Mouse (Mus musculus) MEL (cell line): Measurements from ENCODE around the gene Gm6793. TPM values are rescaled to one million over a fixed set of nuclear protein-coding genes. Genes with fewer than 3 reads are reported as not detected.

Source experiments
- DNase-seq: peaks from one replicate; pipeline ENCODE4 v3.0.0; 2011; ENCODE audit warnings: low read depth, low spot score
- H3K27ac ChIP-seq: 2 replicates; pipeline ENCODE4 v1.5.1; 2012; ENCODE audit warnings: low read depth, mild to moderate bottlenecking, control low read depth, low read length, moderate library complexity; ENCODE audit not compliant: control insufficient read depth
- H3K27me3 ChIP-seq, 2 experiments: fragments of 150-350 bp in 1 of 2; sonication (generic) in 1 of 2; 2 replicates each; pipeline ENCODE4 v1.6.1; 2012; ENCODE audit warnings: low read length in 2 of 2, mild to moderate bottlenecking in 2 of 2, improper control_type of control experiment in 1 of 2, moderate library complexity in 1 of 2; ENCODE audit not compliant: insufficient read depth in 2 of 2, control insufficient read depth in 1 of 2
- H3K36me3 ChIP-seq, 2 experiments: 2 replicates each; pipeline ENCODE4 v1.6.1; 2012 to 2014; ENCODE audit warnings: low read length in 2 of 2, improper control_type of control experiment in 1 of 2, inconsistent platforms in 1 of 2, mild to moderate bottlenecking in 1 of 2; ENCODE audit not compliant: insufficient read depth in 2 of 2, control insufficient read depth in 1 of 2
- H3K4me1 ChIP-seq, 2 experiments: fragments of 150-350 bp in 1 of 2; sonication (generic) in 1 of 2; 2 replicates each; pipeline ENCODE4 v1.6.1; 2012; ENCODE audit warnings: low read length in 2 of 2, improper control_type of control experiment in 1 of 2, mild to moderate bottlenecking in 1 of 2; ENCODE audit not compliant: insufficient read depth in 2 of 2, control insufficient read depth in 1 of 2
- H3K4me3 ChIP-seq, 2 experiments: fragments of 150-350 bp in 1 of 2; sonication (generic) in 1 of 2; 2 replicates each; pipeline ENCODE4 v1.5.1; 2012; ENCODE audit warnings: low read depth in 2 of 2, low read length in 2 of 2, mild to moderate bottlenecking in 2 of 2, moderate library complexity in 2 of 2, control low read depth in 1 of 2, improper control_type of control experiment in 1 of 2; ENCODE audit not compliant: control insufficient read depth in 1 of 2, insufficient read depth in 1 of 2
- H3K79me2 ChIP-seq: 2 replicates; pipeline ENCODE4 v1.6.1; 2012; ENCODE audit warnings: mild to moderate bottlenecking, low read length, moderate library complexity; ENCODE audit not compliant: control insufficient read depth, poor library complexity, insufficient read depth
- H3K9ac ChIP-seq: 2 replicates; pipeline ENCODE4 v1.6.1; 2012; ENCODE audit warnings: low read depth, mild to moderate bottlenecking, control low read depth, low read length, moderate library complexity; ENCODE audit not compliant: control insufficient read depth, poor library complexity, severe bottlenecking
- H3K9me3 ChIP-seq: fragments of 150-350 bp; sonication (generic); replicated peaks from 2 replicates; pipeline ENCODE4 v1.6.1; 2012; ENCODE audit warnings: mild to moderate bottlenecking, low read length, improper control_type of control experiment, moderate library complexity; ENCODE audit not compliant: insufficient read depth
- BHLHE40 ChIP-seq: IDR thresholded peaks from 2 replicates; pipeline ENCODE4 v1.6.1; 2012; ENCODE audit warnings: low read depth, mild to moderate bottlenecking, inconsistent platforms, low read length, improper control_type of control experiment, borderline replicate concordance
- CHD1 ChIP-seq: IDR thresholded peaks from 2 replicates; pipeline ENCODE4 v1.6.1; 2012; ENCODE audit warnings: low read depth, mild to moderate bottlenecking, inconsistent platforms, low read length, improper control_type of control experiment
- CHD2 ChIP-seq: IDR thresholded peaks from 2 replicates; pipeline ENCODE4 v1.6.1; 2011; ENCODE audit warnings: low read length, improper control_type of control experiment
- CTCF ChIP-seq, 3 experiments: IDR thresholded peaks in 2 of 3; conservative IDR thresholded peaks in 1 of 3; 2 replicates each; pipeline ENCODE4 v1.5.1; 2011 to 2012; ENCODE audit warnings: low read length in 3 of 3, low read depth in 2 of 3, mild to moderate bottlenecking in 2 of 3, improper control_type of control experiment in 1 of 3, inconsistent platforms in 1 of 3, mixed read lengths in 1 of 3, moderate library complexity in 1 of 3; ENCODE audit not compliant: control insufficient read depth in 1 of 3, insufficient read depth in 1 of 3, poor library complexity in 1 of 3, severe bottlenecking in 1 of 3
- E2F4 ChIP-seq: IDR thresholded peaks from 2 replicates; pipeline ENCODE4 v1.6.1; 2011; ENCODE audit warnings: low read depth, low read length, improper control_type of control experiment, borderline replicate concordance
- ELF1 ChIP-seq: IDR thresholded peaks from 2 replicates; pipeline ENCODE4 v1.6.1; 2014; ENCODE audit warnings: low read depth, mild to moderate bottlenecking, inconsistent platforms, low read length, improper control_type of control experiment, moderate library complexity
- EP300 ChIP-seq, 2 experiments: IDR thresholded peaks; 2 replicates each; pipeline ENCODE4 v1.6.1; 2011; ENCODE audit warnings: improper control_type of control experiment in 2 of 2, low read length in 2 of 2, low read depth in 1 of 2, mild to moderate bottlenecking in 1 of 2
- ETS1 ChIP-seq: IDR thresholded peaks from 2 replicates; pipeline ENCODE4 v1.6.1; 2012; ENCODE audit warnings: low read depth, mild to moderate bottlenecking, inconsistent platforms, low read length, improper control_type of control experiment, moderate library complexity
- JUND ChIP-seq: IDR thresholded peaks from 2 replicates; pipeline ENCODE4 v1.6.1; 2011; ENCODE audit warnings: low read depth, mild to moderate bottlenecking, improper control_type of control experiment, low read length
- MAX ChIP-seq: IDR thresholded peaks from 2 replicates; pipeline ENCODE4 v1.6.1; 2011; ENCODE audit warnings: low read length, improper control_type of control experiment
- MAZ ChIP-seq: IDR thresholded peaks from 2 replicates; pipeline ENCODE4 v1.6.1; 2012; ENCODE audit warnings: low read depth, mild to moderate bottlenecking, inconsistent platforms, low read length, improper control_type of control experiment
- MXI1 ChIP-seq: IDR thresholded peaks from 2 replicates; pipeline ENCODE4 v1.6.1; 2011; ENCODE audit warnings: mild to moderate bottlenecking, low read depth, low read length, improper control_type of control experiment
- NRF1 ChIP-seq: IDR thresholded peaks from 2 replicates; pipeline ENCODE4 v1.6.1; 2014; ENCODE audit warnings: low read depth, mild to moderate bottlenecking, inconsistent platforms, low read length, improper control_type of control experiment, moderate library complexity; ENCODE audit not compliant: poor library complexity, insufficient read depth, severe bottlenecking
- POLR2AphosphoS5 ChIP-seq: IDR thresholded peaks from 2 replicates; pipeline ENCODE4 v1.6.1; 2012; ENCODE audit warnings: low read depth, borderline replicate concordance, mild to moderate bottlenecking, inconsistent platforms, low read length, moderate library complexity, mixed read lengths
- RAD21 ChIP-seq: IDR thresholded peaks from 2 replicates; pipeline ENCODE4 v1.6.1; 2011; ENCODE audit warnings: mild to moderate bottlenecking, low read depth, low read length, improper control_type of control experiment
- RCOR1 ChIP-seq: IDR thresholded peaks from 2 replicates; pipeline ENCODE4 v1.6.1; 2012; ENCODE audit warnings: low read depth, mild to moderate bottlenecking, inconsistent platforms, low read length, improper control_type of control experiment
- SMC3 ChIP-seq: IDR thresholded peaks from 2 replicates; pipeline ENCODE4 v1.6.1; 2011; ENCODE audit warnings: low read depth, low read length, improper control_type of control experiment
- TBP ChIP-seq: IDR thresholded peaks from 2 replicates; pipeline ENCODE4 v1.8.0; 2011; ENCODE audit warnings: low read depth, low read length, improper control_type of control experiment
- UBTF ChIP-seq: IDR thresholded peaks from 2 replicates; pipeline ENCODE4 v1.6.1; 2012; ENCODE audit warnings: low read depth, mild to moderate bottlenecking, inconsistent platforms, low read length, improper control_type of control experiment, moderate library complexity, borderline replicate concordance; ENCODE audit not compliant: insufficient read depth
- USF2 ChIP-seq, 2 experiments: IDR thresholded peaks; 2 replicates each; pipeline ENCODE4 v1.6.1; 2011 to 2012; ENCODE audit warnings: improper control_type of control experiment in 2 of 2, low read length in 2 of 2, borderline replicate concordance in 1 of 2, inconsistent platforms in 1 of 2, low read depth in 1 of 2, mild to moderate bottlenecking in 1 of 2; ENCODE audit not compliant: insufficient read depth in 1 of 2
- ZC3H11A ChIP-seq: IDR thresholded peaks from 2 replicates; pipeline ENCODE4 v1.6.1; 2012; ENCODE audit warnings: low read depth, mild to moderate bottlenecking, inconsistent platforms, low read length, improper control_type of control experiment
- ZKSCAN1 ChIP-seq: IDR thresholded peaks from 2 replicates; pipeline ENCODE4 v1.6.1; 2012; ENCODE audit warnings: low read depth, mild to moderate bottlenecking, inconsistent platforms, low read length, improper control_type of control experiment, moderate library complexity
- ZMIZ1 ChIP-seq: IDR thresholded peaks from 2 replicates; pipeline ENCODE4 v1.6.1; 2012; ENCODE audit warnings: low read depth, mild to moderate bottlenecking, inconsistent platforms, low read length, improper control_type of control experiment, moderate library complexity
- polyA plus RNA-seq, 2 experiments: library from polyadenylated mRNA; stranded (reverse) in 1 of 2; unstranded in 1 of 2; fragments of >175 nt in 1 of 2; fragments of >200 nt in 1 of 2; gene quantifications; 2 replicates each; pipeline versions ENCODE4 v1.2.1 to v1.2.4; 2012; ENCODE audit warnings: low replicate concordance in 2 of 2, low read depth in 1 of 2; ENCODE audit not compliant: insufficient read length in 2 of 2, insufficient read depth in 1 of 2, missing spikeins in 1 of 2
- total RNA-seq: library from RNA; depleted of rRNA; stranded (reverse); fragments of 300-350 nt; gene quantifications from 2 replicates; pipeline ENCODE4 v1.2.3, GENCODE M21; 2012; rRNA removed

Gene Gm6793
- 0.10 and 0.19 TPM in 2 replicates for total RNA-seq
- polyA plus RNA-seq, result under 1 TPM in 1 of 2 experiments, not detected in 1; 0.46 TPM

DNA sequence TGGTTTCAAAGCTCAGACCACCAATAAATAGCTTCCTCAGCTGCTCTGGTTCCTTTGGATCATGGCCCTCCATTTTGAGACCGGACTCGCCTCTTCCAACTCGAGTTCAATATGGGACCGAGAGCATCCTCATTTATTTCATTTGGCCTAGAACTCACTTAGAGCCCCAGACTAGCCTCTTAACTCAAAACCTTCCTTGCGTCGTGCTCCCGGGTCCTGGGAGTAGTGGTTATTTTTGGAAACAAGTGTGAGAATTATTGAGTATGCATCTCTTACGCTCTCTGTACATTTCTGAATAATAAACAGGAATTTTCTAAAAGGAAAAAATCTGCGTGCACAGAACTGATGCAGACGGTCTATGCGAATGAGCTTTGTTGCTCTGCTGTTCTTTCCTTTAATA lies at the start of gene Gm6793:
Gm6793 (minus strand) TSS at position 101 of the 400 bp plus-strand sequence.
- no peak within 1 kb of the TSS for H3K9ac ChIP-seq
- H3K4me3 ChIP-seq, result no peak within 1 kb of the TSS
- H3K27ac ChIP-seq, result no peak within 1 kb of the TSS
- peaks cover 32% of the 10 kb centered on the region for H3K79me2 ChIP-seq
- peaks cover 4 to 6% of the 10 kb centered on the region in 2 experiments; a peak in 3 of 4 replicates for H3K4me1 ChIP-seq
- TF ChIP-seq ZKSCAN1 (no peak), UBTF (no peak), RCOR1 (no peak), BHLHE40 (no peak), MAZ (no peak), POLR2AphosphoS5 (no peak), ZMIZ1 (no peak), ELF1 (no peak), E2F4 (no peak), SMC3 (no peak), USF2 (IDR thresholded peaks at IDR 0.05; ENCODE audit: borderline replicate concordance in 1 of 2, insufficient read depth in 1 of 2, low read depth in 1 of 2, low read length in 2 of 2) (no peak), NRF1 (no peak), CHD2 (no peak), ZC3H11A (no peak), CHD1 (no peak), MXI1 (no peak), ETS1 (no peak), TBP (no peak), EP300 (IDR thresholded peaks at IDR 0.05; ENCODE audit: low read depth in 1 of 2, low read length in 2 of 2) (no peak), CTCF (IDR thresholded peaks at IDR 0.05 in 2 of 3, conservative IDR thresholded peaks at IDR 0.05 in 1 of 3; ENCODE audit: control insufficient read depth in 1 of 3, insufficient read depth in 1 of 3, low read depth in 2 of 3, low read length in 3 of 3, poor library complexity in 1 of 3, severe bottlenecking in 1 of 3) (no peak)
- TF ChIP-seq, all 39 proteins: peak for 0
- Histone ChIP-seq H3K27me3 (no peaks in the 10 kb centered on the region), H3K9me3 (no peaks in the 10 kb centered on the region), H3K36me3 (peaks cover 1 to 10% of the 10 kb centered on the region in 2 experiments; a peak in 3 of 4 replicates)
- DNase-seq, result no peak

DNA sequence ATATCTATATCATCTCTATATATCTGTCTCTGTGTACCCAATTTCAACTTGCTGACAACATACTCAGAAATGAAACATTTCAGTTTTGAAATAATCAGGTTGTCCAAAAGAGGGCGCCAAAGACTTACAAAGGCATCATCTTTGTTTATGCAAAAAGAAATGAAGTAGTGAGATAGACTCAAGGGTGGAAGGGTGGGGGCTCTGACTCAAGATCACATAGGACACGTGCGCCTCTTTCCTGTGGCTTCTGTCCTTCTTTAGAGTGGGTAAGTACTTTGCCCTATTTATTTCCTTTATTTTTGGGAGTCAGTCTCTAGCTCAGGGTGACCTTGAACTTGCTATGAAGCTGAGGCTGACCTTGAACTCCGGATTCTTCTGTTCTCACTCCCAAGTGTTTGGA lies 46.5 kb upstream of the Gm6793 start:
- Histone ChIP-seq H3K4me1 (no peaks in the 10 kb centered on the region), H3K9ac (no peak overlapping the region), H3K27ac (no peak overlapping the region), H3K4me3 (no peak overlapping the region), H3K9me3 (no peaks in the 10 kb centered on the region), H3K27me3 (no peaks in the 10 kb centered on the region), H3K36me3 (no peaks in the 10 kb centered on the region), H3K79me2 (no peaks in the 10 kb centered on the region)
- DNase-seq, result peak; percentile 71
- TF ChIP-seq ZC3H11A, result peak; percentile 76
- no peak for TF ChIP-seq JUND
- peak; percentile 97 for TF ChIP-seq RAD21
- TF ChIP-seq SMC3, result peak; percentile 76
- peak in 2 of 3 experiments; percentile 68 to 88; a peak in 4 of 6 replicates for TF ChIP-seq CTCF (IDR thresholded peaks at IDR 0.05 in 2 of 3, conservative IDR thresholded peaks at IDR 0.05 in 1 of 3; ENCODE audit: control insufficient read depth in 1 of 3, insufficient read depth in 1 of 3, low read depth in 2 of 3, low read length in 3 of 3, poor library complexity in 1 of 3, severe bottlenecking in 1 of 3)
- TF ChIP-seq BHLHE40, result peak; percentile 43; the same call in 1 of the 2 replicates
- no peak for TF ChIP-seq CHD1
- peak; percentile 45; the same call in 1 of the 2 replicates for TF ChIP-seq MAX
